Mouse (Mus musculus): Measurements from ENCODE around the gene Tnfsf15. TPM values are rescaled to one million over a fixed set of nuclear protein-coding genes. Genes with fewer than 3 reads are reported as not detected.

Tnfsf15 gene
- total RNA-seq, 2 experiments from 2014 or later = not detected

DNA sequence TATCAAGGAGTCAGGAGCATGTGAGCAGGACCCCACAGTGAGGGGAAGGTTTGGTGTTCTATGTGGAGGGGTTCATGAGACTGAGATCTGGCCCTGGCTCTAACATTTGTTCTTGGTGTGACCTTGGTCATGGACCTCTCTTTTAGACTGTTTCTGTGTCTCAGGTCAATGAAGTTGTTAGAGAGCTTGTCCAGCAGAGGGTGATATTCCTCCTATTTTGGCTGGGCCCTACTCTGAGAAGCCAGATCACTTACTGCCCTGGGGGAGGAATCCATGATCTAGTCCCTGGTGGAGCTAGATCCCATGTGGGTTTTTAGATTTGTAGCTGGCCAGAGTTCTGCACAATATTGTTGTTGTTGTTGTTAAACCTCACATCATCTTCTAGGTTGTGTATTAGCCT lies 58.8 kb downstream of the Tnfsf15 start:
- peak; percentile 9 to 35 for DNase-seq (ENCODE audit: low spot score in 2 of 2)

DNA sequence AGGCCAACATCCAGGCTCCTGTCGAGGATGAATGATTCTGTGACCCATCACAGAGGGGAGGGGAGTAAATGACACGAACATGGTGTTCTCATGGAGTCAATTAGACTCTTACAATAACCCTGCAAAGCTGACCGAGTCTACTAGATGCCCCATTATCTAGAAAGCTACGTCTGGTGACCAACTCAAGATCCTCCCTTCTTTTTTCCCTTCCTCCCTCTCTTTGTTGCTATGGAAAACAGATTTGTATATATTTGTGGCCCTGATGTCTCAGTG lies 59.7 kb downstream of the Tnfsf15 start:
- DNase-seq (ENCODE audit: low spot score in 2 of 2) = no peak

DNA sequence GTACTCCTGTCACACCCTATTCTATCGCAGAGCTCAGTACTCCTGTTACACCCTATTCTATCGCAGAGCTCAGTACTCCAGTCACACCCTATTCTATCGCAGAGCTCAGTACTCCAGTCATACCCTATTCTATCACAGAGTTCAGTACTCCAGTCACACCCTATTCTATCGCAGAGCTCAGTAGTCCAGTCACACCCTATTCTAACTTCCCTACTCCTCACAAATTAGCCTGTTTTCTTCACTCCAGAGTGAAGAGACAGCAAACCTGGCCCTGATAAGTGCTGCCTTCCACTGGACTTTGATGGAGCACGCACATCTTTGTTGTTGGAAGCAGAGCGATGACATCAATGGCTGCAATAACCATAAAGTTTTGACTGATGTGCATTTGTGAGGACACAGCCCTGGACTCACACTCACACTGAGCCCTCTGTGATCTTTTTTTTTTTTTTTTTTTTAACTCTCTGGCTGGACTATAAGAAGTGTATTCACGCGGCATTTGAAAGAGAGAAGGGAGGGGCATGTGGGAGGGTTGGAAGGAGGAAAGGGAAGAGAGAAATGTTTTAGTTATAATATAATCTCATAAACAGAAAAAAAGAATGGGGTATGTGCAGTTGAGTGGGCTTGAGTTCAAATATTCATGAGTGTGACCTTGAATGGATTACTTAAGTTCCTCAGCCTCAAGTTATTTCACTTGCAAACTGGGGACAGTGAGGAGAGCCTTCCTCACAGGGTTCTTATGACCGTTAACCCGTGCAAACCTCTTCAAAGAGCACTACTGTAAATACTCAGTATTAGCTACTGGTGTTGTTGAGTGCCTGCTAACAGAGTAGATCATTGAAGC lies 60.3 kb downstream of the Tnfsf15 start:
- DNase-seq (ENCODE audit: low spot score in 2 of 2) = no peak

DNA sequence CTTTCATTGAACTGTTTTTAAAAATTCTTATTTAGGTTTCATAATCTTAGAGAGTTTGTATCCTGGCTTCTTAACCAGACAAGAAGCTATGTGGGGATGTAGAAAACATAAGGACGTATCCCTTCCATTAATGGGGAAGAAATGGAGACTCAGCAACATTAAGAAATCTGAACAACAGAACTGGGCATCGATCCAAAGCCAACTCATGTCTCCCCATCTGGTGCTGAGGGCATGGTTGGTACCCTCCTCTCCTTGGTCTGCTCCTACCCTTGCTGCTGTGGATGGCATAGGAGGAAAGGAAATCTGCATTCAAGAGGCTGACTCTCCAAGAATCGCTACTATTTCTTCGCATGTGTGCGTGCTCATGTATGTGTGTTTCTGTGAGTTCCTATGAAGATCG lies 61.2 kb downstream of the Tnfsf15 start:
- no peak for DNase-seq (ENCODE audit: low spot score in 2 of 2)

DNA sequence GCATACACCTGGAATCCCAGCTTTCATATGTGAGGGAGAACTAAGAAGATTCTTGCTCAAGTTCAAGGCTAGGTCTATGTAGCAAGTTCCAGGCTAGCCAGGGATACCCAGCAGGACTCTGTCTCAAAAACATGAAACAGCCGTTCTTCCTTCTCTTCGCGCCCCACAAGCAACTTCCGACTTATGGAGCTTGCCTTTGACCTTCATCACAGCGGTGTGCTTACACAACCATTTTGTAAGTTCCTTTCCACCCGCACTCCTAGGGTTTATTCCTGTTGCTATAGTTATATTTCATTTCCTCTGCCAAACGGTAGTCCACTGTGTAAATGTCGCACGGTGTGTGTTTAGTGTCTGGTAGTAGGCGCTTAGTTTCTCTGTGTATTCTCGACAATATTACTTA lies 61.9 kb downstream of the Tnfsf15 start:
- no peak for DNase-seq (ENCODE audit: low spot score in 2 of 2)

DNA sequence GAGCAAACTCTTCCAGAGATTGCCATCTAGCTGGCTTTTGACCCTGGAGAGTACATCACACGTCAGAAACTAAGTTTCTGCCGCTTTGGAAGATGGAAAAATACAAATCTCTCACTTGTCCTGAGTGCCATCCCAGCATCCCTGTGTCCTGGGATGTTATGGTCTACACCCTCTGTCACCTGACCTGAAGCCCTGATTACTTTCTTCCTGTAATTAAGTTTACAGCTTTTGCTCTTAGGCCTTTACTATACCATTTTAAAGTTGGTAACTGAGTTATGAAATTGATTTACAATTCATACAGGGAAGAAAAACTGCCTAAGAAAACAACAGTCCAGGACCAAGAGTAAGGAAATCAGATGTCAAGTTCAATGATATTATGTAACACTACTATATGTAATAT lies 62.5 kb downstream of the Tnfsf15 start:
- no peak for DNase-seq (ENCODE audit: low spot score in 2 of 2)

DNA sequence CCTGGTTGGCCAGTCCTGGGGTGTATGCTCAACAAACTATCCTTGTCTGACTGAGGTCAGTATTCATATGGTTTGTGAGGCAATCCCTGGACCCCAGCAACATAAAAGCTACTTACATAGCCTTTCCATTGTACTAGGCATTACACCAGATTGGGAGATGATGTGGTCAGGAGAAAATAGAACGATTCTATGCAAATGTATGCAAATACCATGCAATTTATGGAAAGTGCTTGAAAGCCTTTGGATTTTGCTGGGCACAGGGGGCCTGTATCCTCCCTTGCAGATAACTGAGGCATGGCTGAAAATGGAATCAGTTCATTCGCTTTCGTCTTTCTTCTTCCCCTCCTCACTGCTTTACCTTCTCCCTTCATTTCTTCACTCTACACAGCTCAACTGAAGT lies 63.4 kb downstream of the Tnfsf15 start:
- no peak for DNase-seq (ENCODE audit: low spot score in 2 of 2)

Other genes starting within 250 kb of the Tnfsf15 start
- gene Whrn, start 249.1 kb downstream of the Tnfsf15 start, total RNA-seq (2021) = 10 to 100 TPM; 24.9 to 26.6 TPM
- 100 to 1,000 TPM; 132 to 142 TPM for gene Atp6v1g1, start 200.3 kb downstream of the Tnfsf15 start, total RNA-seq (2021)
- 1 to 10 TPM; 6.9 to 8.8 TPM for gene Tmem268, start 186.3 kb downstream of the Tnfsf15 start, total RNA-seq (2021)
- gene Gm11213, start 139.9 kb downstream of the Tnfsf15 start, total RNA-seq (2021) = not detected
- gene Tex48, start 122.7 kb downstream of the Tnfsf15 start, total RNA-seq (2021) = not detected
- gene Gm11214, start 81.7 kb downstream of the Tnfsf15 start, total RNA-seq (2021) = not detected
- not detected for gene Tnfsf8, start 116.2 kb upstream of the Tnfsf15 start, total RNA-seq (2021)

Data from layer of hippocampus, postnatal 14 days (tissue).